Mouse (Mus musculus) cerebral cortex, adult 2 months (tissue): ENCODE results near the gene Tac4.

Experiments
- WGBS: fragments of 180-500 bp; shearing (Covaris S2); methylation state at CpG from one replicate; pipeline ENCODE4 v1.1.7; 2018; 5-methylcytosine and 5-hydroxymethylcytosine counted together

The Tac4 gene

DNA sequence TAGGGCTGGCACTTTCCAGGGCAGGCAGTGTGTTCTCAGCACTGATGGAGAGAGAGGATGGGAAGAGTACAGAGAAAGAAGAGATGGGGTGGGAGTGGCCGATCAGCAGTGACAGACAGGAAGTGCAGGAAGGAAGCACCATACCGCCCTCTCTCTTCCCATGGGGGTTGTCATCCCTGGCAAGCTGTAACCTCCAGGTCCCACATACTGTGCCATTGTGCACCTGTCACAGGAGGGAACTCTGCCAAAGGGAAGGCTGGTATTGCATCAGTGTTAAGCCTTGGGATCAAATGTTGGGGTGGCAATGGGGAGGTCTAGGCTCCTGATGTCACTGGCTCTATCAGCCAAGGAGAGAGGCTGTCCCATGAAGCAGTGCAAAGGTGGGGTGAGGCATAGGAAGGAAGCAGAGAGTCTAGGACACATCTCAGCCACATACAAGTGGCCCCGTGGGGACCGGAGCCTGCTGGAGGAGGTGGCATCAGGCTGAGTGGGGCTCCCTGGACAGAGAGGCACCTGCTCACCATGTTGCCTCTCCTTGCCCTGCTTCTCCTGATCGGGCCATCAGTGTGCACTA is at the start of gene Tac4:
Tac4 (plus strand) TSS at position 352 of the 574 bp plus-strand sequence.
- 56% methylated on average over 5 of the region's 5 CpGs for WGBS

DNA sequence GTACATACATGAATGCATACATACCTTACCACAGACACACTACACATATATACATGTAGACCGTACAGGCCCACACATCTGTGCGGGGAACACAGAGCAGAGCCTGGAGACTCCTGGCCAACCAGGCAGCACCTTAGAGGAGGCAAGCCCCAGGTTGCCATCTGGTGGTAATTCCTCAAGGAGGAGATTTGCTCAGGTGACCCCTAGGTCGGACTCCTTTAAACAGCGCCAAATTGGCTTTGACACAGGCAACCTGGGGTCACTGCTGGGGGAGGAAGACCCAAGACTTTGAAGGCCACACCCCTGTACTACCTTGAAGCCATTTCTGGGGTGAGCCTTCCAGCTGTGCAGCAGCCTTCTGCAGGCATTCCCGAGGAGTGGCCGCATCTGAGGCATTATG is 47.7 kb upstream of the Tac4 start:
- WGBS, result 60% methylated on average over 6 of the region's 6 CpGs

DNA sequence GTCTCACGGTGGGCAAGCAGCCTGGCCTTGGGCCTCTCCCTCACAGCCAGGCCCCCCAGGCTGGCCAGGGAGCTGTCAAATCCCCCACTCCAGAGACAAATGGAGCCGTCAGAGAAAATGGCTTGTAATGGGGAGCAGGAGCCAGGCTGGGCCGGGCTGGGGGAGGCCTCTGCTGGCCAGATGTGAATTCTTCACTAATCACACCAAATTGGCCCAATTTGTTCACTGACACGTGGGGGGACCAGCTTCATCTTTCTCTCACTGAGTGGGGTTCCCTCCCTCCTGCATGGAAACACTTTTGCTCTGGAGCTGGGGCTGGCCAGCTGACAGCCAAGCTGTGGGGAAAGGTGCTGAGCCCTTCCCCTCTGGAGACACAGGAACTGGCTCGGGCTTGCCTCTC is 47.0 kb upstream of the Tac4 start:
- WGBS, result 39% methylated on average over 5 of the region's 5 CpGs

DNA sequence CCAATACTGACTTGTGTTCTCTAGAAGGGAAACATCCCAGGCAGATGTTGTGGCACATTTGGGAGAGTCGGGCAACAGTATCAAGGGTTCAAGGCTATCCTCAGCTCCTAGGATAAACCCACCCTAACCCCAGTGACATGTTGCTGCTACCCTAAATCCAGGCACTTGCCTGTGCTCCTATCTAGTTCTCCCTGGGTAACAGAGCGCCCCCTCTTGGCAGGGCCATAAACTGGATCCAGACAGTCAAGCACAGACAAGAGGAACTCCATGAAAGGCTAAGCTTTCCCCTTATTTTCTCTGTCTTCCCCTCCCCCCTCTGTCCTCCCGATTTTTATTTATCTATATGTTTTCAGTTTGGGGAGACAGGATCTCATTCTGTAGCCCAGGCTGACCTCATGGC is 45.1 kb upstream of the Tac4 start:
- 74% methylated on average over 3 of the region's 3 CpGs for WGBS

DNA sequence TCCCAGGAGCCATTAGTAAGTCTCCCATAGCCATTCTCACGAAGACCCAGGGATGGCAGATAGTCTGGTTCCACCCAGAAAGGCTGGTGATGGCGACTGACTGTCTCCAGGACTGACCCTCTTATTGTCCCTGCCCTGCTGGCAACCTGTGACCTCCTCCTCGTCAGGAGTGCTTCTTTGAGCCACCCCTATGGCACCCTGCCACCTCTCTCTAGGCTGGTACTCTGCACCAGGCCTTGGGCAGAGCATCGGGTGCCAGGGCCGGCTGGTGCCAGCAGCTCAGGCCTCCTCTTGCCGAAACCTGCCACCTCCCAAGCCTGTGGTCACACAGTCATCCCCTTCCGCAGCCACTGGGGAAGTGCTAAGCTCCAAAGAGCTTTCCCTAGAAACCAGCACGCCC is 42.2 kb upstream of the Tac4 start:
- WGBS, result 83% methylated on average over 8 of the region's 8 CpGs

DNA sequence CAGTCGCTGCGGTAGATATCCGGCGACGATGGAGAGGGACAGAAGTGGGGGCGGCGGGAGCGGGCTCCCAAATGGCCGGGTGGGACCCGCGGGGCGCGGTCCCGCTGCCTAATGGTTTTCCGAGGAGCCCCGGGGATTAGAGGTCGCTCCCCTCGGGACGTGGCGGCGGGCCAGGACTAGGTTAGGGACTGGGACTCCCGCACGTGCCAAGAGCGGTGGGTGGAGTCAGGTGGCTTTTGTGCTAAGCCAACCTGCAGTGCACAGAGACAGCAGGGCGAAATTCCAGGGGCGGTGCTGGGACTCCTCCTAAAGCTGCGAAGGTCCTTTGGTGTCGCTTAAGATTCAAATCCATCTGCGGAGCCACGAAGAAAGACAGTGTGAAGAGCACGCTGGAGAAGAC is 37.9 kb upstream of the Tac4 start:
- 1% methylated on average over 31 of the region's 31 CpGs for WGBS

DNA sequence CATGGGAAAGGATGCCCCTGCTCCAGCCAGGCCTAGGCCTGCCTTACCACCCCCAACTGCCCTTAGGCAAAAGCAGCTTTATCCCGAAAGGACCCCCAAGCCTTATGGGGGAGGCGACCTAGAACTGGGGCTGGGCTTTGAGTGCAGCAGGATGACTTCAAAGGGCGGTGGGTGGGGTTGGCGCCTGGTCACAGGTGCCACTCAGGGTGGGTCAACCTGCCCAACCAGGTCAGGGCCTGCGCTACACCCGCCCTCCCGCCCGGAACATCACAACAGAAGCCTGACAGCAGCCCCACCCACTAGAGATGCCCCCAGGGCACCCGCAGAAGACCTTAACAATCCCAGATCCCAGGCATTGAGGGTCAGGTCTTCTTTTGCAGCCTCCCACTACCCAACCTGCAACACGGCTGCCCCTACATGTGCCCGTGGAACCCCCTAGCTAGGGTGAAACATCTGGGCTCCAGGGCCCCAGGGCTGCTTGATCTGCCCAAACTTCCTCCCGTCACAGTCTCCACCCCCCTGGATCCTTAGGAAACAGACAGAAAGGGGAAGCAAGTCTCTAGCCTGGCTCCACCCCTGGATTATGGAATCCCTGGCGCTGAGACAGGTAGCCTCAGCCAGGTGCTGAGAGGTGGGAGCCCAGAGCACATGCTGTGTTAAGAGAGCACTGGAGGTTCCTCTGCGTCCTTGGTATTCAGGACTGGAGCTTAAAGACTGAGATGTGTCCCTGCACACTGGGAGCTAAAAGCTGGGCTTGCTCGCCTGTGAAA is 37.0 kb upstream of the Tac4 start:
- WGBS, result 45% methylated on average over 15 of the region's 15 CpGs

DNA sequence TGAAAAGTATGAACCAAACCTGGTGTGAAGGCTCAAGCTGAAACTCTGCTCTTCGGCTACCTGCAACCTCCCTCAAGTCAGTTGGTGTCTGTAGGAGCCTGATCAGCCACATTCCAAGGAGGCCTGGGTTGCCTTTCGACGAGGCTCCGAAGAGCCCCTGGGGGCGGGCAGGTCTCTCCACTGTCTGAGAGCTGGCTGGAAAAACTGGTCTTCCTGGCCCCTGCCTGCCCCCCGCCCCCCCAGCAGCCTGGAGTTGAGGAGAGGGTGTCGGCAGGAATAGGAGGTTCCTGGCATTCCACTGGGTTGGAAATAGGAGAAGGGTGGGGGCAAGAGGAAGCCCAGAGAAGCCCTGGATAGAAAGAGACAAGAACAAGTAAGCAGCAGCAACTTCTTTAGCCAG is 35.9 kb upstream of the Tac4 start:
- 51% methylated on average over 7 of the region's 7 CpGs for WGBS

DNA sequence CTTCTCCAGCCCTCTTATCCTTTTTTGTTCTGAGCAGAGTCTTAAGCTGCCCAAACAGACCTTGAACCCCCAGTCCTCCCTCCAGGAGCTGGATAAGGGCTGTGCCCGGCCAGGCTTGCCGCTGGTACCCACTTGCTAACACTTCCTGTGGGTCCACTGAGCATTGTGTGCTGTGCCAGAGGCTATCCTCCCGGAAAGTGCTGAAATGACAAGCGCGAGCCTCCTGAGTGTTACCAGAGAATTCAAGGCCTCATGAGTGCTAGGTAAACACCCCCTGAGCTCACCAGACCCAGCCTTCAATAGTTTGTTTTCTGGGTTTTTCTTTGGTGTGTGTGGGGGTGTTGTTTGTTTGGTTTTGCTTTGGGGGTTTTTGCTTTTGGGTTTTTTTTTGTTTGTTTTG is 33.9 kb upstream of the Tac4 start:
- 80% methylated on average over 5 of the region's 5 CpGs for WGBS

DNA sequence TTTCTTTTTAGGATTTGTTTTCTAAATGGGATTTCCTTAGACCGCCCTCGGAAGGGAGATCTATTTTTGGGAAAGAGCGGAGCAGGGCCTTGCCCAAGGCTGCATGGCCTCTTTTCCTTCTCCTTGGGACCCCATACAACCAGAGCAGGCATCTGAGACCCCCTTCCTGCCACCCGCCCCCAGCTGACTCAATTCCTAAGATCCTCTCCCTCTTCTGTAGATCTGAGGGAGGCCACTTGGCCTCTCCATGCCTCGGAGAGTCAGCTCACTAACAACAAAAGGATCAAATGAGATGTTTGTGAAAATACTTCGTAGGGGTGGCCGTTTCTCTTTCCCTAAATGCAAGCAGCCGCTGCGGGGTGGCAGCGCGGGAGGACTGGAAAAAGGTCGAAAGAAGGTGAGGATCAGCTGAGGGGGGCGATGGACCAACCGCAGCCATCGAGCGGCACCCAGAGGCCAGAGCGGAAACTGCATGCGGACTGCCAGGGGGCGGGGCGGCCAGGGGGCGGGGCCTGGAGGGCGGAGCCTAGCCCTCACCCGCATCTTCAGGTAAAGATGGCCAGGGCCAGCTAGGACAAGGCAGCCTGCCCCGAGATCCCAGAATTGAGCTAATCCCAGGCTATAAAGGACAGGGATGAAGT is 29.5 kb upstream of the Tac4 start:
- 12% methylated on average over 24 of the region's 24 CpGs for WGBS

DNA sequence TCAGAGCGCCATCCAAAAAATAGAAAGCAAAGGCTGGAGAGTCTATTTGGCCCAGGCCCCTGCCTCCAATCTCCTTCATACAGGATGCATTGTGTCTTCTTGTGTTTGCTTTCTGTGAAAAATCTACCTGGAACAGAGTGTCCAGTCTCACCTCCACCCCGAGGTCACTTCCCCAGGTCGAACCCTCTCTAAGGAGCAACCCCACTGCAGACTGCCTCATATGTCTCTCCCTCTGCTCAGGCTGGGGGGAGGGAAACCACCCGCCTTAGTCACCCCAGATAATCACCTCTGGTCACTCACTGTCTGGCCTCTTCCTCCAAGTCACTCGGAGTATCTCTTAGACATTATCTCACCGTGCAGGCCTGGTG is 29.0 kb upstream of the Tac4 start:
- WGBS, result 53% methylated on average over 6 of the region's 6 CpGs

DNA sequence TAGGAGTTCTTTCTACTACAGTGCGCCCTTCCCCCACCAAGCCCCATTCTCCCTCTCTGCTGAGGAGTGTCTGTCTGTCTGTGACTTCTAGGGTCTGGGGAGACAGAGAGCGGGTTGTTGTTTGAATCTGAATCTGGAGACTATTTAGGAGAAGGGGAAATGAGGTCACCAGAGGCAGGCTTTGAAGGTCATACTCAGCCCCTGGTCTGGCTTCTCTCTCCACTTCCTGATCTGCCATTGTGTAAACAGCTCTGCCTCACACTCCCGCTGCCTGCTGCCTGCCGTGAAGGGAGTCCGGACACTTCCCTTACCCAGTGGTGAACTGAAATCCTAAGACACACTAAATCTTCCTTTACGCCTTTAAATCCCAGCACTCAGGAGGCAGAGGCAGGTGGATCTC is 22.9 kb upstream of the Tac4 start:
- WGBS, result 78% methylated on average over 6 of the region's 6 CpGs

DNA sequence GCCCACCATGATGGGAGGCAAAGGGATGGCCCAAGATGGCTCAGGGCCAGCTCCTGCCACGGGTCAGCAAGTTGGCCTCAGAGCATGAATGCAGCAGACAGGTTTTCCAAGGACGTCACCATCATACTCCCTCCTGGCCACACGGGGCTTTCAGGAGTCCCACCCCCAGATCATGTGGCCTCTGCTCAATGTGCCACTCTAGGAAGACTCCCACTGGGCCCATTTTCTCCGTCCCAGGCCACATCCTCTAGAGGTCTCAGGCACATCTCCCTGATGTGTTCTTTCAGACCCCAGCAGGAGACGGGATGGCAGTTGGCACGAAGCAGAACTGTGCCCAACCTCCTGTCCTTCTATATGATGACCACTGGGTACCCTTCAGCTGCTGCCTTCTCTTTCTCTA is 18.7 kb upstream of the Tac4 start:
- 66% methylated on average over 6 of the region's 6 CpGs for WGBS

DNA sequence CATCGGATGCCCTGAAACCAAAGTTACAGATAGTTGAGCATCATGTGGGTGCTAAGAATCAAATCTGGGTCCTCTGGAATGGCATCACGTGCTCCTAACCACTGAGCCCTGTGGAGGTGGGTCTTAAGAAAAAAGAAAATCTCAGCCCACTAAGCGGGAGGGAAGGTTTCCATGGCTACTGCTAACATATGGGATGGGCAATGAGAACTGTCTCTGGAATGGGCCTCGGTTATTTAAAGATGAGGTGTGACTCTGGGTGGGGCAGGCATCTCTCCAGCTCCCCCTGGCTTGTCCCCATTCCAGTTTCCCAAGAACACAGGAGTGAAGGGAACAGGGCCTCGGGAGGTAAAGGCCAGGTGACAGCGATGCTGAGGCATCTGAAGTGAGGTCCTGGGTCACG is 15.9 kb upstream of the Tac4 start:
- 66% methylated on average over 7 of the region's 7 CpGs for WGBS

DNA sequence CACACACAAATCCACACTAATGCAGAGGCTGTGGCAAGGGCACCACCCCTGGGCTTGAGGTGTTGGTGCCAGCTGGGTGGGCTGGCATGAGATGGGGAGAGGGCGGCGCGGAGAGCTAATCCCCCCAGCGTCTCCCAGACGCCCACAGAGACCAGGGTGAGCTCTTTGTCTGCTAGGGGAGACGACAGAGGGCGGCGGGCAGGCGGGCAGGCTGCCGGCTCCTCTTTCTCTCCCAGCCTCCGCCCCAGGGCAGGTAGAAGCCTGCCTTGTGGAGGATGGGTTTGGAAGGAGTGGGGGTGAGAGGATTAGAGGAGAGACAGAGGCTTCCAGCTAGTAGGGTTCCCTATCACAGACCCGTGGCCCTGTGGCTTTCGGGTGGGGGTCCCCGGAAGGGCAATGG is 14.3 kb upstream of the Tac4 start:
- 63% methylated on average over 14 of the region's 14 CpGs for WGBS

DNA sequence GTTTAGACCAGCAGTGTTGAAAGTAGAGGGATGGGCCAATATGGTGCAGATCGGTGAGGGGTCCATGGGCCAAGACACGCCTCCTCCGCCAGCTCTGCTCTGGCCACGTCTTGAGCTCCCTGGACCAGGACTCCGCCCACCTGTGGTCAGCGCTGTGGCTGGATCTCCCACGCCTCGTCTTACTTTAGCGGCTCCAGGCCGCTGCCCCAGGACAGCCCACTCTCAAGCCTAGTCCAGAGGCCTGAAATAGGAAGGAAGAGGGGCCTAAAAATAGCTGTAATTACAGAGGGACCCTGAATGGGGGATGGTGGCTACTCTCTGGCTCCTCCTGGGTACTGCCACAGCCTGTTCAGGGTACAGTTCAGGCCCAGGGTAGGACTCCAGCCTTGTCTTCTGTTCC is 11.2 kb upstream of the Tac4 start:
- 57% methylated on average over 10 of the region's 10 CpGs for WGBS

DNA sequence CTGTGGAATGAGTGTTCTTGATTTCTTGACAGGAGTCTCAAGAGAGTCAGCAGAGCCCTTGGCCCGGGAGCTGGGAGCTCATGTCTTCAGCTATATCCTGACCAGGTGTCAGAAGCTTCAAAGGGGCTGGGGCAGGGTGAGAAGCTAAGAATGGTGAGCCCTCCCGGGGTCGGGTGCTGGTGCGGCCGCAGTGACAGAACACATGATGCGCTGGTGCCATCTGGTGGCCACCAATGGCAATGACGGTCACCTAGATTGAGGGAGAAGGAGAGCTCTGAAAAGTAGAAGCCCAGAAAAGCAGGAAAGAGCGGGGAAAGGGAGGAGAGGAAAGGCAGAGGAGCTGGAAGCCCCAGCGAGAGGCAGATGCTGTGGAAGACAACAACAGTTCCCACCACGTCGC is 10.0 kb upstream of the Tac4 start:
- 3% methylated on average over 11 of the region's 11 CpGs for WGBS

DNA sequence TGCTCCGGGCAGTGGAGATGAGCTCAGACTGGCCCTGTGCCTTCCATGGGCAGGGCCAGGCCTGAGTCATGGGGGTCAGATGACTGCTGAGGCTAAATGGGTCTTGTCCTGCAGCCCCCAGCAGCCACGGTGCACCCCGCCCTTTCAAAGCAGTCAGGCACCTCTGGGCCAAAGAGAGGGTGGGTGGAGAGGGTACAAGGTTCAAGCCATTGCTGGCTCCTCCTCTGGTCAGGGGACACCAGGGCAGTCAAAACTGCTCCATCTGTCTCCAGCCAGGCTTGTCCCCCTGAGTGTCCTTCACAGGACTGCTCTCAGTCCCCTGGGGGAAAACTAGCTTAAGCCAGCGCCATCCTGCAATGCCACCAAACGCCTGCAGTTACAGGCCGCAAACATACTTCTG is 9.2 kb upstream of the Tac4 start:
- 92% methylated on average over 6 of the region's 6 CpGs for WGBS

DNA sequence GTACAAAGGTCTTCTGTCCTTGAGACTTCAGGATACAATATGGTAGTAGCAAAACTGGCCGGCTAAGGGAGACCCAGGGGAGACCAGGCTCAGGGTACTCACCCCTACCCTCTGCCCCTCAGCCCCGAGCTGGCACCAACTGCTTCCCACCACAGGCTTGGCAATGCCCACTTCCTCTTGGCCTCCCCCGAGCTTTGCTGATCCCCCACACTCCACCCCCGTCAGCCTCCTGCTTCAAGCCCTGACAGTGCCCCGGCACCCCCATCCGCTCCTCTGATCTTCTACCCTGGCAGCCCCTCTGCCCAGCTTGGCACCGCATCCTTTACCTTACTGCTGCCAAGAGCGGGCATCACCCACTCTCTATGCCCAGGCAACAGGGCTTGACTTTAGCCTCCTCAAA is 7.2 kb upstream of the Tac4 start:
- 63% methylated on average over 8 of the region's 8 CpGs for WGBS

DNA sequence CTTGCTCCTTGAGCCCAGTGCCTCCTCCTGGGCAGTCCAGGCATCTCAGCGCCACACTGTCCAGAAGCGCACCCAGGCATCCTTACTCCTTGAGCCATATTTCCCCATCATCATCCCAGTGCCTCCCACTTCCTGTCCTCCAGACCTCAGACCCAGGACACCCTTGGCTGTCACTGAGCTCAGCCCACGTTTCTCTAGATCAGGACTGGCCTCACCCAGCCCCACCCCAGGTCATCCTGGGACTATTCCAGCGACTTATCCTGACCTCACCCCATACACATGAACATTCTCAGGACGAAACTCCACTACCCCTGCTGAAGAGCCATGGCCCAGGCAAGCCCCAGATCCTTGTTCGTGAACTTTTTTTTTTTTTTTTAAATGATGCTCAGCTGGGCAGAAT is 5.6 kb upstream of the Tac4 start:
- 94% methylated on average over 6 of the region's 6 CpGs for WGBS

DNA sequence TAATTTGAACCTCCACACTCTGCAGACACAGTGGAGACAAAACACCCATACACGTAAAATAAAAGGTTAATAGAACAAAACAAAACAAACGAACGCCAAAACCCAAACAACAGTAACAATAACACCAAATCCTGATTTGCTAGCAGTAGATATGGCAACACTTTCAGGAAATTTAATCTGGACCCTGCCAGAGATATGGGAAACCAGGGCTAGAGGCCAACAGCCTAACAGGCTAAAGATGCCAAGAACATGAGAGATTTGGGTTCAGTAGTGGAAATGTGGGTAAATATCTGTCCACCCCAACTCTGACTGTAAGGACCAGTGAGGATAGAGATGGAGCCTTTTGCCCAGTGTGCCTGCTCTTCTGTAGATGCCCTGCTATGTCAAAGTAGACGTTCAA is 3.4 kb upstream of the Tac4 start:
- 77% methylated on average over 4 of the region's 4 CpGs for WGBS

DNA sequence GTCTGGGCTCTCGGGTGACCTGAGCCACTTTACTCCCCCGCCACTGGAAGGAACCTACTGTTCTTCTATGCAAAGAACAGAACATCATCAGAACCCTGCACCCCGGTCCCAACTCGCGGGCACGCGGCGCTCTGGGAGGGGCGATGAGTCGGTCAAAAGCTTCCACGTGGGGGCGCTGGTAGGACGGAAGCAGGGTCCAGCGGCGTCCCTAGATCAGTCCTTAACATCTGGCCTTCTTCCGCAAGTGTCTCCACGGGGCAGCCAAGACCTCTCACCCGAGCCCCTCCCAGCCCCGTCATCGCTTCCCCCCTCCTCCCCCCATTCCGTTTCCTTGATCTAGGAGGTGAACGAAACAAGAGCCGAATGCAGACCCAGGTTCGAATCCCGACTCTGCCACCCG is 2.8 kb upstream of the Tac4 start:
- WGBS, result 2% methylated on average over 26 of the region's 26 CpGs

DNA sequence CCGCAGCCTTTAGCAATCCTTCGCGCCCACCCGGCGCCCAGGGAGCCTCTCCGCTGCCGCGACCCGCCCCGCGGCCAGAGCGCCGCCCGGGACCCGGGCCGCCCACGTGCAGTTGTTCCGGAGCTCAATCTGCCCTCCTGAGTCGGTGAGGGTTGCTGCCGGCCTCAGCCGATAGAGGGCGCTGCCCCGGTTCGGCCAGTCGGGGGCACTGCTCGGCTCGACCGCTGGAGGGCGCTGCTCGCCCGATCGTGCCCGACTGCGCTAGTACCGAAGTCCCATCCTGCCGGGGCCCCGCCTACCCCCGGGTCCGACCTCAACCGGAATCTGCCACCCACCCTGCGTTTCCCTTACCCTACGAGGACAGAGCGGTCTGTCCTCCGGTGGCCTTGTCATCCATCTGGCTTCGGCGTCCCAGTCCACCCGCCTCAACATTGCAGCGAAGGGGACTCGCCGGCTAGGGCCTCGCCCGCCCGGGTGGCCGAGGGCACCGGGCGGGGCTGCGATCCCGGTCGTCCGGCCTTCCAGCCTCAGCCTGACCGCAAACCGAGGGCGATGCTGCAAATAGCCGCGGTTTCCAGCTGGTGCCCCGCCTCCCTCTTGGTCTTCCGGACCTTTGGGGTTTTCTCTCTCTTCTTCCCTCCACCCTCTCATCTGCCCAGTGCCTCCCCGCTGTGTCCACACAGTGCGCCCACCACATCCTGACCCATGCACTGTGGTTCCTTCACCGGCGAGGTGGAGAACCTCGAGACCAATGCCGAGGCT is 2.1 kb upstream of the Tac4 start:
- WGBS, result 2% methylated on average over 73 of the region's 73 CpGs
